Mouse (Mus musculus) bone marrow, adult 2 months (tissue): ENCODE results near the gene Anxa8.

Experiments
- CTCF ChIP-seq: fragments of 200-500 bp; IDR thresholded peaks from 2 replicates; pipeline ENCODE4 v1.5.1; 2011; ENCODE audit warnings: low read length, control low read depth; ENCODE audit not compliant: control insufficient read depth, insufficient read depth
- POLR2A ChIP-seq: fragments of 200-500 bp; IDR thresholded peaks from 2 replicates; pipeline ENCODE4 v1.6.1; 2011; ENCODE audit warnings: low read depth, mild to moderate bottlenecking, control low read depth, low read length, borderline replicate concordance; ENCODE audit not compliant: control insufficient read depth

DNA sequence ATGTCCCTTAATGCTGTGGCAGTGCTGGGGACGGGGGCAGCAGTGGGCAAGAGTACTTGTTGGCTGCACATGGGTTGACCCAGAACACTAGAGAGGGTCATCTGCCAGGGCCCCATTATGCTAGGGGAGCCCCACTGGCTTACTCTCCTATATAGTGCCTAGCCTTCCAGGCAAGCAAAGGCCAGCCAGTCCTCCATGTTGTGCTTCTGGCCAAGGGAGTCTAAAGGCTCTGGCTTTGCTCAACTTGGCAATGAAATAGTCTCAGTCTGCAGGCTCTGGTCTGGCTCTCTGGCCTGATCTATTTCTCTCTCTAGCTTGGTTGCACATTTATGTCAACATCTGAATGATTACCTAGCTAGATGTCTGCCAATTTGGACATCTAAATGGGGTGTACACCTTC, 7.1 kb downstream of the Anxa8 start:
- TF ChIP-seq CTCF (no peak), POLR2A (no peak)
